Mouse (Mus musculus): ENCODE data around the gene Chchd6.

DNA sequence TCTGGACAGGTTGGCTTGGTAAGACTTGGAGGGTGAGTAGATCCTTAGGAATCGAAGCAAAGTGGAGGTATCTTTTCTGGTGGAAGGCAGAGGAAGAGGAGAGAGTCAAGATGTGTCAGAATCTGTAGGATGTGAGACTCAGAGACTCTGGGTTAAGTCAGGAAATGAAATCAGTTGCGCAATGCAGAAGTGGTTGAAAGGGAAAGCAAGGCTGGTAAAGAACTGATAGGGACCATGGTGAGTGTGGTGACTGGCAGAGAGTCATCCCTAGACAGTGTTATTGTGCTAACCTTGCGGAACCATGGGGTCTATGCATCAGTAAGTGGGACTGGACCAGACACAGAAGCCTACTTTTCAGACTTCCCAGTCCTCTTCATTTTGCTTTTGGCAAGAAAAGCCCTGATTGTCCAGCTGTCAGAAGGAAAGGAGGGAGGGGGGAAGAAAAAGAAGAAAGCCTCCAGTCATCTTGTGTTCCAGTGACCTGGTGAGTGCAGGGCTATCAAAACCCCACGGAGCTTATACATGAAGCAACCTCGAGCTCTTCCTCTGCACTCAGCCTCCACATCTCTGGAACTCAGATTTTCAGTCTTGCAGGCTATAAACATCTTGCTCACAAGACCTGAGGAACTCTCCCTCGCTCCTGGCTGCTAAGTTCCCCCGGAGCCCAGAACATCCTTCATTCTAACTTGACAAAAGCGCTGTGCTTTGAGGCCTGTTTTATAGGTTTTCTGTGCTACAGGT, 32.8 kb upstream of the Chchd6 start:
- TF ChIP-seq EP300 (IDR thresholded peaks at IDR 0.05; ENCODE audit: insufficient read depth, low read depth, low read length) (no peak), CTCF (IDR thresholded peaks at IDR 0.05) (no peak), POLR2A (IDR thresholded peaks at IDR 0.05; ENCODE audit: insufficient read depth, low read depth, low read length) (no peak)

All from heart, adult 2 months (tissue).